Mouse (Mus musculus): ENCODE measurements around the gene Cnot1.

DNA sequence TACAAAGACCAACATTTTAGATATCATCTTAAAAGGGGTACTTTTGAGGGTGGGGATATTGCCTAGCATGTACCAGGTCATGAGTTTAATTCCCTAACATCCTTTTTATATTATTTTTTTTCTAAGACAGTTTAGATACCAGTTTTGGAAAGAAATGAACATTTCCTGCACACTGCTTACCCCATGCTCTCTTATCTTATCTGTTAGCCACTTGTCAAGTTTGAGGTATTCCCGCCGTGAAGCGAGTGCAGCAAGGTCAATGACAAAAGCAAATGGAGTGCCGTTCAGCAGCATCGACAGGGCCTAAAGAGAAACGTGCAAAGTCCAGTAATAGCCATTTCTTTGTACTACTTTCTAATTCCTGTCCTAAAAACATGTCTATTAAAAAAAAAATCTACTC lies 46.9 kb downstream of the Cnot1 start:
- TF ChIP-seq CTCF (IDR thresholded peaks at IDR 0.05; ENCODE audit: low read depth, low read length) (no peak), GATA1 (IDR thresholded peaks at IDR 0.05; ENCODE audit: borderline replicate concordance, low read length) (no peak)

Measured in G1E (cell line).